Mouse (Mus musculus) erythroblast, embryonic 14.5 days (primary cell): ENCODE results near the gene Dennd2c.

ENCODE experiments used
- GATA1 ChIP-seq: IDR thresholded peaks from 2 replicates; pipeline ENCODE4 v1.6.1; 2012; ENCODE audit warnings: low read length, inconsistent platforms, mixed read lengths
- TAL1 ChIP-seq: IDR thresholded peaks from 3 replicates; pipeline ENCODE4 v1.6.1; 2012; ENCODE audit warnings: low read length, inconsistent platforms, mixed read lengths

DNA sequence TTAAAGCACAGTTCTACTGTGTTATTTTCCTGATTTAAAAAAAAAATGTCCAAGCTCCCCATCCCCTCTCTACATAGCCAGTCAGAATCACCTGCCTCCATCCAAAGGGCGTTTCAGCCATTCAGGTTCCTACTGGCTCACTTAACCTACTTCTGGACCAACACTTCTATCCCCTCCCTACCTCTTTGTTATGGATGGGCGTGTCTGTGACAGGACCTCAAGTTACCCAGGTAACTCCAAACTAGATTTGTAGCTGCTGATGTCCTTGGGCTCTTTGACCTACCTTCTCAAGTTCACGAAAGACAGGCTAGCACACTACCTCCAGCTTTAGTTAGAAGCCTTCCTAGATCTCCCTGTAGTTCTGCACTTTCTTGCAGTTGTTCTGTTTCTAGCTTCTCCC is 16.4 kb upstream of the Dennd2c start:
- TF ChIP-seq GATA1 (no peak), TAL1 (no peak)
